Mouse (Mus musculus) forebrain, embryonic 10.5 days (tissue): ENCODE data around the gene Zfp346. TPM values are rescaled to one million over a fixed set of nuclear protein-coding genes. Genes with fewer than 3 reads are reported as not detected.

Source experiments
- DNase-seq: peaks from one replicate; pipeline ENCODE4 v3.0.0-alpha.2; 2017; ENCODE audit warnings: low spot score; ENCODE audit errors: extremely low spot score
- H3K27ac ChIP-seq: fragments of 300-500 bp; sonication (generic); 2 replicates; pipeline ENCODE4 v1.5.1; 2016; ENCODE audit warnings: mild to moderate bottlenecking
- H3K27me3 ChIP-seq: fragments of 300-500 bp; sonication (generic); 2 replicates; pipeline ENCODE4 v1.6.1; 2016; ENCODE audit warnings: mild to moderate bottlenecking; ENCODE audit not compliant: poor library complexity, severe bottlenecking
- H3K36me3 ChIP-seq: fragments of 300-500 bp; sonication (generic); replicated peaks from 2 replicates; pipeline ENCODE4 v1.6.1; 2016; ENCODE audit warnings: mild to moderate bottlenecking, moderate library complexity
- H3K4me1 ChIP-seq: fragments of 300-500 bp; sonication (generic); 2 replicates; pipeline ENCODE4 v1.6.1; 2016
- H3K4me3 ChIP-seq: fragments of 300-500 bp; sonication (generic); 2 replicates; pipeline ENCODE4 v1.5.1; 2016; ENCODE audit warnings: mild to moderate bottlenecking, moderate library complexity
- H3K9me3 ChIP-seq: fragments of 300-500 bp; sonication (generic); 2 replicates; pipeline ENCODE4 v1.6.1; 2016; ENCODE audit warnings: mild to moderate bottlenecking, moderate library complexity
- WGBS: fragments of 180-500 bp; shearing (Covaris S2); methylation state at CpG from one replicate; pipeline ENCODE4 v1.1.7; 2016; 5-methylcytosine and 5-hydroxymethylcytosine counted together
- polyA plus RNA-seq: library from polyadenylated mRNA; unstranded; fragments of >200 nt; fragmentation: Nextera tagmentation; extraction: Ambion mirVana; gene quantifications from 2 replicates; pipeline ENCODE4 v1.2.1, GENCODE M21; 2016

The Zfp346 gene
- polyA plus RNA-seq, 1 experiment from 2014 or later, result 24.5 TPM

DNA sequence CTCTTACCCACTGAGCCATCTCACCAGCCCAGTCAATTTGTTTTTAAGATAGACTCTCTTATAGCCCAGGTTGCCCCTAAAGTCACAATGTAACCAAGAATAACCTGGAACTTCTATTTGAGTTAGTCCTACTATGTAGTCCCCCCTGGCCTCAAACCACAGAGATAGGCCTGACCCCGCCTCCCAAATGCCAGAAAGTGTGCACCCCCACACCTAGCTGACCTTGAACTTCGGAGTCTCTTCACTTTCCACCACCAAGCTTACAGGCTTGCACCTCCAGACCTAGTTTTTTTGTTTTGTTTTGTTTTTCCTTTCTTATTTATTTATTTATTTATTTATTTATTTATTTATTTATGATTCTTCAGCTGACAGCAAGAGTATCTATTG is 76.7 kb downstream of the Zfp346 start:
- no peaks in the 10 kb centered on the region for H3K9me3 ChIP-seq
- 0 out of 2 replicates have a peak, but pooled peaks cover 3% of the 10 kb centered on the region for H3K27me3 ChIP-seq
- peak overlapping the region; percentile 49; the same call in 1 of the 2 replicates for H3K4me3 ChIP-seq
- H3K27ac ChIP-seq, result no peak overlapping the region
- no peaks in the 10 kb centered on the region for H3K36me3 ChIP-seq
- H3K4me1 ChIP-seq, result peaks cover 12% of the 10 kb centered on the region
- 69% methylated on average over 2 of the region's 2 CpGs for WGBS
- no peak for DNase-seq

- peak overlapping the region; percentile 84 for H3K27ac ChIP-seq
- WGBS, result 4% methylated on average over 23 of the region's 23 CpGs
Measured at GRCm38 (mm10) chr13:55182173-55182894, 77.2 kb downstream of the Zfp346 start.

GRCm38 (mm10) chr13:55183382-55183781 is 78.3 kb downstream of the Zfp346 start:
- Histone ChIP-seq H3K27me3 (0 out of 2 replicates have a peak, but pooled peaks cover 3% of the 10 kb centered on the region), H3K4me3 (no peak overlapping the region), H3K4me1 (peaks cover 8% of the 10 kb centered on the region), H3K9me3 (no peaks in the 10 kb centered on the region), H3K36me3 (no peaks in the 10 kb centered on the region), H3K27ac (no peak overlapping the region)
- no peak for DNase-seq
- WGBS, result 82% methylated on average over 6 of the region's 6 CpGs

More at GRCm38 (mm10) chr13:55182173-55182894, 77.2 kb downstream of the Zfp346 start:
- Histone ChIP-seq H3K36me3 (no peaks in the 10 kb centered on the region), H3K4me3 (peak overlapping the region; percentile 49), H3K9me3 (no peaks in the 10 kb centered on the region), H3K27me3 (0 out of 2 replicates have a peak, but pooled peaks cover 3% of the 10 kb centered on the region), H3K4me1 (peaks cover 12% of the 10 kb centered on the region)
- peak; percentile 79 for DNase-seq

Other genes starting within 250 kb of the Zfp346 start
- 2.4 TPM in 2 replicates for gene Unc5a, start 155.9 kb upstream of the Zfp346 start, polyA plus RNA-seq
- 0.58 TPM in 2 replicates for gene Hk3, start 83.9 kb upstream of the Zfp346 start, polyA plus RNA-seq
- gene Uimc1, start 5.0 kb upstream of the Zfp346 start, polyA plus RNA-seq, result 23.4 and 23.5 TPM in 2 replicates
- not detected in 2 replicates for gene Gm17617, start 28.2 kb downstream of the Zfp346 start, polyA plus RNA-seq
- 0.16 and 0.30 TPM in 2 replicates for gene Fgfr4, start 47.3 kb downstream of the Zfp346 start, polyA plus RNA-seq
- gene Nsd1, start 104.5 kb downstream of the Zfp346 start, polyA plus RNA-seq, result 66.8 and 70.1 TPM in 2 replicates
- gene Prelid1, start 215.2 kb downstream of the Zfp346 start, polyA plus RNA-seq, result 502 and 512 TPM in 2 replicates
- 67.1 and 76.5 TPM in 2 replicates for gene Rab24, start 216.6 kb downstream of the Zfp346 start, polyA plus RNA-seq
- 23.0 and 28.5 TPM in 2 replicates for gene Mxd3, start 224.5 kb downstream of the Zfp346 start, polyA plus RNA-seq